ENCODE assay signal across 8 mouse cellular contexts in the genomic region with DNA sequence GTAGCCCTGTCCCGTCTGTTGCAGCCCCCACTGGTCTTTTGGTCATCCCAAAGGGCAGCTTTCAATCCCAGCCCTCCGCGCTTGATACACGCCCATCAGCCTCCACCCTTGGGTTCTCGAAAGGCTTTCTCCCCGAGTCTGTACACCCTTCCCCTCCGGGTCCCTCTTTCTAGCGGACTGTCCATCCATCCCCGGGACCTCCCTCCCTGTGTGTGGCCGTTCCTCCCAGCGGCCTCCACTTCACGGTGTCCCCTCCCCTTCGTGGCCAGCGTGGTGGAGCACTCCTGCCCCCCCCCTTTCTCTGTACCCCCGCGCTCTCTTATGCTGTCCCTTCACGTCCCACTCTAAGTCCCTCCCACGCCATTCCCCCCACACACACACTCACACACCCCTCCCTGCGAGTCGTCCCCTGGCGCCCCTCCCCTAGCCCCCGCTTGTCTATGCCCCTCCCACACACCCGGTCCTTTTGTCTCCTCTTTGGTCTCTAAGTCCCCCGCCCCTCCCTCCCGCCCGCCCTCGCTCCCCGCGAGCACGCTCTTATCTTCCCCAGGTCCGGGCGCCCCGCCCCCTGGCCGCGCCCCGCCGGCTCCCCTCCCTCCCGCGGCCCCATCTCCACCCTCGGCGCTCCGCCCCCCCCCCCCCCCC. TPM values are rescaled to one million over a fixed set of nuclear protein-coding genes. Genes with fewer than 3 reads are reported as not detected.
A peak's percentile ranks its signal among the peaks of the same experiment; 100 is the strongest.
DNase-seq lines count a peak whose midpoint lies in the region; ATAC-seq and TF ChIP-seq lines count a peak whose summit lies in the region.

No protein-coding gene starts in this region.

- peak; percentile 30 to 38 for DNase-seq in adrenal gland, postnatal 4 days (ENCODE audit: low spot score in 2 of 2)
- peak; percentile 81 to 87 for DNase-seq in heart, adult 18-20 months
- peak; percentile 82 for DNase-seq in kidney, adult 2 months
- DNase-seq in naive thymus-derived CD4-positive, alpha-beta T cell, adult 2 months (ENCODE audit: low read depth) = peak; percentile 82
- DNase-seq in stomach, postnatal 0 days (ENCODE audit: low spot score) = peak; percentile 81

- ATAC-seq in embryonic facial prominence, embryonic 12.5 days (ENCODE audit: insufficient number of reproducible peaks, insufficient read depth, low FRiP score, low TSS enrichment) = peak; percentile 89
- ATAC-seq in liver, embryonic 12.5 days = peak; percentile 72
- ATAC-seq in stomach, postnatal 0 days (ENCODE audit: low FRiP score, low TSS enrichment) = peak; percentile 90

- H3K9me3 ChIP-seq in embryonic facial prominence, embryonic 12.5 days = no peaks in the 10 kb centered on the region
- no peaks in the 10 kb centered on the region for H3K9me3 ChIP-seq in liver, embryonic 12.5 days (replicated peaks)
- no peaks in the 10 kb centered on the region for H3K9me3 ChIP-seq in stomach, postnatal 0 days (ENCODE audit: control insufficient read depth, low read length)

- peak overlapping the region; percentile 48 for H3K4me2 ChIP-seq in embryonic facial prominence, embryonic 12.5 days (replicated peaks)
- H3K4me2 ChIP-seq in liver, embryonic 12.5 days = peak overlapping the region; percentile 81
- H3K4me2 ChIP-seq in stomach, postnatal 0 days (replicated peaks; ENCODE audit: low read depth) = peak overlapping the region; percentile 53

- no peak for TF ChIP-seq EP300 in stomach, postnatal 0 days (optimal IDR thresholded peaks at IDR 0.05)

- no peaks in the 10 kb centered on the region for H3K27me3 ChIP-seq in C2C12 (ENCODE audit: control insufficient read depth, insufficient read depth, insufficient read length)
- H3K27me3 ChIP-seq in embryonic facial prominence, embryonic 12.5 days = peaks cover 3% of the 10 kb centered on the region; the same call in 1 of the 2 replicates
- H3K27me3 ChIP-seq in kidney, adult 2 months (replicated peaks; ENCODE audit: control insufficient read depth, insufficient read depth, low read length) = no peaks in the 10 kb centered on the region
- H3K27me3 ChIP-seq in liver, embryonic 12.5 days (replicated peaks) = peaks cover 16% of the 10 kb centered on the region
- H3K27me3 ChIP-seq in stomach, postnatal 0 days (ENCODE audit: control insufficient read depth, insufficient read depth, low read length) = no peaks in the 10 kb centered on the region

- TF ChIP-seq CTCF in C2C12 (IDR thresholded peaks at IDR 0.05; ENCODE audit: control insufficient read depth, insufficient read depth, insufficient read length) = no peak
- no peak for TF ChIP-seq CTCF in kidney, adult 2 months (conservative IDR thresholded peaks at IDR 0.05; ENCODE audit: insufficient read depth, insufficient read length, low read depth, low read length)
- no peak for TF ChIP-seq CTCF in stomach, postnatal 0 days (IDR thresholded peaks at IDR 0.05; ENCODE audit: low read depth)

- no peaks in the 10 kb centered on the region for H3K4me1 ChIP-seq in embryonic facial prominence, embryonic 12.5 days
- H3K4me1 ChIP-seq in kidney, adult 2 months (ENCODE audit: control insufficient read depth, insufficient read depth, low read length) = no peaks in the 10 kb centered on the region
- H3K4me1 ChIP-seq in liver, embryonic 12.5 days = peaks cover 45% of the 10 kb centered on the region
- H3K4me1 ChIP-seq in stomach, postnatal 0 days (replicated peaks; ENCODE audit: control insufficient read depth, insufficient read depth) = no peaks in the 10 kb centered on the region

- 17% methylated on average over 23 of the region's 42 CpGs for WGBS in embryonic facial prominence, embryonic 12.5 days
- WGBS in kidney, adult 2 months = 3% methylated on average over 19 of the region's 42 CpGs
- 9% methylated on average over 27 of the region's 42 CpGs for WGBS in liver, embryonic 12.5 days (ENCODE audit: insufficient replicate concordance)
- 8% methylated on average over 19 of the region's 42 CpGs for WGBS in stomach, postnatal 0 days

- peak overlapping the region; percentile 38 for H3K4me3 ChIP-seq in C2C12 (ENCODE audit: insufficient read depth, poor library complexity, severe bottlenecking)
- H3K4me3 ChIP-seq in embryonic facial prominence, embryonic 12.5 days = peak overlapping the region; percentile 40
- H3K4me3 ChIP-seq in kidney, adult 2 months (ENCODE audit: insufficient read depth, low read depth, low read length) = peak overlapping the region; percentile 86
- H3K4me3 ChIP-seq in liver, embryonic 12.5 days = peak overlapping the region; percentile 61
- peak overlapping the region; percentile 52 for H3K4me3 ChIP-seq in stomach, postnatal 0 days (ENCODE audit: low read depth, low read length)

- H3ac ChIP-seq in C2C12 (ENCODE audit: control insufficient read depth, insufficient read length, low read depth) = peak overlapping the region; percentile 58

- no peaks in the 10 kb centered on the region for H3K79me3 ChIP-seq in C2C12 (ENCODE audit: low read depth)

- peak overlapping the region; percentile 90 for H3K27ac ChIP-seq in embryonic facial prominence, embryonic 12.5 days
- peak overlapping the region; percentile 98 for H3K27ac ChIP-seq in kidney, adult 2 months (ENCODE audit: insufficient read depth, low read depth, low read length)
- H3K27ac ChIP-seq in liver, embryonic 12.5 days = peak overlapping the region; percentile 96
- peak overlapping the region; percentile 91 for H3K27ac ChIP-seq in stomach, postnatal 0 days (replicated peaks)

- peak overlapping the region; percentile 42; the same call in 1 of the 2 replicates for H3K9ac ChIP-seq in embryonic facial prominence, embryonic 12.5 days
- peak overlapping the region; percentile 70 for H3K9ac ChIP-seq in liver, embryonic 12.5 days
- peak overlapping the region; percentile 55 for H3K9ac ChIP-seq in stomach, postnatal 0 days (ENCODE audit: low read length)

- TF ChIP-seq POLR2A in kidney, adult 2 months (IDR thresholded peaks at IDR 0.05; ENCODE audit: low read depth, low read length) = peak; percentile 19

- peaks cover 7% of the 10 kb centered on the region for H3K36me3 ChIP-seq in C2C12 (ENCODE audit: control insufficient read depth, insufficient read depth)
- no peaks in the 10 kb centered on the region for H3K36me3 ChIP-seq in embryonic facial prominence, embryonic 12.5 days
- H3K36me3 ChIP-seq in kidney, adult 2 months (ENCODE audit: control insufficient read depth, insufficient read depth, low read length) = no peaks in the 10 kb centered on the region
- H3K36me3 ChIP-seq in liver, embryonic 12.5 days = peaks cover 25% of the 10 kb centered on the region
- no peaks in the 10 kb centered on the region for H3K36me3 ChIP-seq in stomach, postnatal 0 days (ENCODE audit: control insufficient read depth, insufficient read depth, low read length)

- no peaks in the 10 kb centered on the region for H3K79me2 ChIP-seq in C2C12 (ENCODE audit: control insufficient read depth, insufficient read depth)

TF ChIP-seq in C2C12, 6 proteins besides CTCF, POLR2A, EP300 and RAD21:
- TF ChIP-seq MAX (IDR thresholded peaks at IDR 0.05) (peak; percentile 30), MYOG (IDR thresholded peaks at IDR 0.05; ENCODE audit: control insufficient read depth, extremely low read depth, insufficient read length) (no peak), CEBPB (IDR thresholded peaks at IDR 0.05; ENCODE audit: low read depth) (no peak)

RNA-seq across cellular contexts. Expression of gene Utp14a, which starts 28.5 kb away (rescaled TPM):
- 15.2 TPM for polyA plus RNA-seq in C2C12 (2012; fragmentation: generic; extraction: Trizol)
- 10 to 100 TPM; 17.4 to 23.0 TPM for total RNA-seq in adrenal gland, postnatal 4 days (2021)
- 20.2 and 22.7 TPM in 2 replicates for polyA plus RNA-seq in embryonic facial prominence, embryonic 12.5 days (2016; fragmentation: Nextera tagmentation; extraction: Ambion mirVana)
- 10 to 100 TPM; 14.1 to 17.1 TPM for total RNA-seq in heart, adult 18-20 months (2021)
- polyA plus RNA-seq in kidney, adult 2 months (2012; rRNA removed) = 1.6 and 2.4 TPM in 2 replicates
- polyA plus RNA-seq in liver, embryonic 12.5 days (2016; fragmentation: Nextera tagmentation; extraction: Ambion mirVana) = 19.3 and 22.5 TPM in 2 replicates
- polyA plus RNA-seq in stomach, postnatal 0 days (2015; fragmentation: Nextera tagmentation; extraction: Ambion mirVana) = 10.8 and 12.6 TPM in 2 replicates

RNA-seq across cellular contexts. Expression of gene Bcorl1, which starts 56.0 kb away (rescaled TPM):
- polyA plus RNA-seq in C2C12 (2012; fragmentation: generic; extraction: Trizol) = 3.7 TPM
- total RNA-seq in adrenal gland, postnatal 4 days (2021) = 10 to 100 TPM; 12.4 to 12.6 TPM
- polyA plus RNA-seq in embryonic facial prominence, embryonic 12.5 days (2016; fragmentation: Nextera tagmentation; extraction: Ambion mirVana) = 5.9 and 6.9 TPM in 2 replicates
- total RNA-seq in heart, adult 18-20 months (2021) = 1 to 10 TPM; 5.1 to 6.4 TPM
- polyA plus RNA-seq in kidney, adult 2 months (2012; rRNA removed) = 3.5 and 3.8 TPM in 2 replicates
- polyA plus RNA-seq in liver, embryonic 12.5 days (2016; fragmentation: Nextera tagmentation; extraction: Ambion mirVana) = 3.8 and 4.4 TPM in 2 replicates
- 2.1 and 2.2 TPM in 2 replicates for polyA plus RNA-seq in stomach, postnatal 0 days (2015; fragmentation: Nextera tagmentation; extraction: Ambion mirVana)

Comparison
In these comparisons a context has a peak if more than half of its experiments do, and no peak if none do; other contexts are left out.
1. Peak in every context shown above with its lines: DNase-seq, ATAC-seq, H3K4me3 ChIP-seq and H3K27ac ChIP-seq.
2. DNase-seq: peak in every context shown above with its lines; median percentile 84 in heart, adult 18-20 months; 82 in kidney, adult 2 months; 82 in naive thymus-derived CD4-positive, alpha-beta T cell, adult 2 months; 81 in stomach, postnatal 0 days; 34 in adrenal gland, postnatal 4 days.